Mouse (Mus musculus): ENCODE results near the gene Ulk1.

DNA sequence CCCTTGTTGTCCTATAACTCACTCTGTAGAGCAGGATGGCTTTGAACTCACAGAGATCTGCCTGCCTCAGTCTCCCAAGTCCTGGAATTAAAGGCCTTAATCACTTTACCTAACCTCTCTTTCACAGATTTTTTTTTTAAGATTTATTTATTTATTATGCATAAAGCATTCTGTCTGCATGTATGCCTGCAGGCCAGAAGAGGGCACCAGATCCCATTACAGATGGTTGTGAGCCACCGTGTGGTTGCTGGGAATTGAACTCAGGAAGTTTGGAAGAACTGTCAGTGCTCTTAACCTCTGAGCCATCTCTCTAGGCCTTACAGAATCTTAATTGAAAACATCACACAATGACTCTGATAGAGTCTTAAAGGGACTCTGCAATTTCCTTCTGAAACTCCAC, 43.1 kb upstream of the Ulk1 start:
- peak; percentile 2 to 50 (median 39); a peak in 4 of 6 replicates for TF ChIP-seq CTCF (IDR thresholded peaks at IDR 0.05 in 2 of 3, conservative IDR thresholded peaks at IDR 0.05 in 1 of 3; ENCODE audit: control insufficient read depth in 1 of 3, insufficient read depth in 1 of 3, low read depth in 2 of 3, low read length in 3 of 3, poor library complexity in 1 of 3, severe bottlenecking in 1 of 3)
- TF ChIP-seq USF1 (IDR thresholded peaks at IDR 0.05; ENCODE audit: low read depth, low read length), result no peak
- TF ChIP-seq ZC3H11A (IDR thresholded peaks at IDR 0.05; ENCODE audit: low read depth, low read length), result no peak
- no peak for TF ChIP-seq NELFE (IDR thresholded peaks at IDR 0.05; ENCODE audit: low read depth, low read length)
